Mouse (Mus musculus): ENCODE measurements at regions not wholly inside any gene's neighbourhood (a gene's known extent, or its start where the extent isn't known, plus 50 kb on each side); places are given as distances from the start of the nearest gene placed in this dataset.

DNA sequence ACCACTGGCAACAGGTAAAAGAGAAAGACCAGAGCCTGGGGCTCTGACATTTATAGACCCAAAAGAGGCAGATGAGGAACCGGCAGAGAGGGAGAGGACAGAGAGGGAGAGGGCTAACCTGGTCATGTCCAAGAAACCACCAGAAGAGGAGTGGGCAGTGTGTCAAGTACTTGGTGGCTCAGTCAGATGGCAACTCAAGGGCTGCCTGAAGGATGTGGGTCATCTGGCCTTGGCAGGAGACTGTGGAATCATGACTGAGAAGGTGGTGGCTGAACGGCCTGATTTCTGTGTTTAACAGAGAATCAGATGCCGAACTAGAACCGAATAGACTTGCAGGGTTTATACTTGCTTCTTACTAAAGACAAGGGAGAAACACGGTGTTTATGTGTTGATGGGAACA lies 87.9 kb downstream of the Zfp706 start:
- TF ChIP-seq CTCF (IDR thresholded peaks at IDR 0.05; ENCODE audit: low read depth) = no peak
- no peak for TF ChIP-seq EP300 (optimal IDR thresholded peaks at IDR 0.05)

Measured in stomach, postnatal 0 days (tissue).